Mouse (Mus musculus): ENCODE results near the gene Kdm1b.

Gene Kdm1b

GRCm38 (mm10) chr13:47047996-47048395 lies 4.7 kb downstream of the Kdm1b start:
- in situ Hi-C loops (cut with MboI; ENCODE audit: low pct_unique_long_range_greater_than_20kb in 1 of 2, low sequenced_read_pairs in 2 of 2, unreplicated experiment in 1 of 2) = loop anchor here in 1 of 2 experiments (25.0 kb wide), 1 partner anchor 761 kb away; no protein-coding TSS in a partner anchor

GRCm38 (mm10) chr13:47050009-47050408 lies 6.7 kb downstream of the Kdm1b start:
- in situ Hi-C loops (cut with MboI; ENCODE audit: low pct_unique_long_range_greater_than_20kb in 1 of 2, low sequenced_read_pairs in 2 of 2, unreplicated experiment in 1 of 2) = no loop called here

- in situ Hi-C loops (cut with MboI; ENCODE audit: low pct_unique_long_range_greater_than_20kb in 1 of 2, low sequenced_read_pairs in 2 of 2, unreplicated experiment in 1 of 2) = no loop called here
Measured at GRCm38 (mm10) chr13:47053971-47054370, 10.7 kb downstream of the Kdm1b start.

- in situ Hi-C loops (cut with MboI; ENCODE audit: low pct_unique_long_range_greater_than_20kb in 1 of 2, low sequenced_read_pairs in 2 of 2, unreplicated experiment in 1 of 2) = no loop called here
Measured at GRCm38 (mm10) chr13:47056126-47056525, 12.8 kb downstream of the Kdm1b start.

- in situ Hi-C loops (cut with MboI; ENCODE audit: low pct_unique_long_range_greater_than_20kb in 1 of 2, low sequenced_read_pairs in 2 of 2, unreplicated experiment in 1 of 2) = no loop called here
Measured at GRCm38 (mm10) chr13:47056781-47057180, 13.5 kb downstream of the Kdm1b start.

- in situ Hi-C loops (cut with MboI; ENCODE audit: low pct_unique_long_range_greater_than_20kb in 1 of 2, low sequenced_read_pairs in 2 of 2, unreplicated experiment in 1 of 2) = no loop called here
Measured at GRCm38 (mm10) chr13:47062756-47063155, 19.5 kb downstream of the Kdm1b start.

GRCm38 (mm10) chr13:47063985-47064760 lies 20.9 kb downstream of the Kdm1b start:
- in situ Hi-C loops (cut with MboI; ENCODE audit: low pct_unique_long_range_greater_than_20kb in 1 of 2, low sequenced_read_pairs in 2 of 2, unreplicated experiment in 1 of 2) = no loop called here

- in situ Hi-C loops (cut with MboI; ENCODE audit: low pct_unique_long_range_greater_than_20kb in 1 of 2, low sequenced_read_pairs in 2 of 2, unreplicated experiment in 1 of 2) = no loop called here
Measured at GRCm38 (mm10) chr13:47066516-47066915, 23.2 kb downstream of the Kdm1b start.

GRCm38 (mm10) chr13:47067001-47067400 lies 23.7 kb downstream of the Kdm1b start:
- in situ Hi-C loops (cut with MboI; ENCODE audit: low pct_unique_long_range_greater_than_20kb in 1 of 2, low sequenced_read_pairs in 2 of 2, unreplicated experiment in 1 of 2) = no loop called here

GRCm38 (mm10) chr13:47070329-47071080 lies 27.2 kb downstream of the Kdm1b start:
- in situ Hi-C loops (cut with MboI; ENCODE audit: low pct_unique_long_range_greater_than_20kb in 1 of 2, low sequenced_read_pairs in 2 of 2, unreplicated experiment in 1 of 2) = loop anchor here in 1 of 2 experiments (10.0 kb wide), 1 partner anchor 214 kb away; no protein-coding TSS in a partner anchor

- in situ Hi-C loops (cut with MboI; ENCODE audit: low pct_unique_long_range_greater_than_20kb in 1 of 2, low sequenced_read_pairs in 2 of 2, unreplicated experiment in 1 of 2) = loop anchor here in 1 of 2 experiments (10.0 kb wide), 1 partner anchor 213 kb away; no protein-coding TSS in a partner anchor
Measured at GRCm38 (mm10) chr13:47071871-47072270, 28.6 kb downstream of the Kdm1b start.

GRCm38 (mm10) chr13:47072484-47072883 lies 29.2 kb downstream of the Kdm1b start:
- in situ Hi-C loops (cut with MboI; ENCODE audit: low pct_unique_long_range_greater_than_20kb in 1 of 2, low sequenced_read_pairs in 2 of 2, unreplicated experiment in 1 of 2) = loop anchor here in 1 of 2 experiments (10.0 kb wide), 1 partner anchor 212 kb away; no protein-coding TSS in a partner anchor

- in situ Hi-C loops (cut with MboI; ENCODE audit: low pct_unique_long_range_greater_than_20kb in 1 of 2, low sequenced_read_pairs in 2 of 2, unreplicated experiment in 1 of 2) = loop anchor here in 1 of 2 experiments (10.0 to 25.0 kb wide), 2 partner anchors 209 to 389 kb away; no protein-coding TSS in a partner anchor
Measured at GRCm38 (mm10) chr13:47076156-47076555, 32.9 kb downstream of the Kdm1b start.

GRCm38 (mm10) chr13:47077367-47077766 lies 34.1 kb downstream of the Kdm1b start:
- in situ Hi-C loops (cut with MboI; ENCODE audit: low pct_unique_long_range_greater_than_20kb in 1 of 2, low sequenced_read_pairs in 2 of 2, unreplicated experiment in 1 of 2) = loop anchor here in 1 of 2 experiments (10.0 to 25.0 kb wide), 2 partner anchors 207 to 390 kb away; no protein-coding TSS in a partner anchor

- in situ Hi-C loops (cut with MboI; ENCODE audit: low pct_unique_long_range_greater_than_20kb in 1 of 2, low sequenced_read_pairs in 2 of 2, unreplicated experiment in 1 of 2) = loop anchor here in 1 of 2 experiments (10.0 to 25.0 kb wide), 2 partner anchors 206 to 391 kb away; no protein-coding TSS in a partner anchor
Measured at GRCm38 (mm10) chr13:47078799-47079198, 35.5 kb downstream of the Kdm1b start.

- in situ Hi-C loops (cut with MboI; ENCODE audit: low pct_unique_long_range_greater_than_20kb in 1 of 2, low sequenced_read_pairs in 2 of 2, unreplicated experiment in 1 of 2) = loop anchor here in 1 of 2 experiments (25.0 kb wide), 1 partner anchor 394 kb away; no protein-coding TSS in a partner anchor
Measured at GRCm38 (mm10) chr13:47080905-47081505, 37.7 kb downstream of the Kdm1b start.

GRCm38 (mm10) chr13:47088433-47088832 lies 45.1 kb downstream of the Kdm1b start:
- in situ Hi-C loops (cut with MboI; ENCODE audit: low pct_unique_long_range_greater_than_20kb in 1 of 2, low sequenced_read_pairs in 2 of 2, unreplicated experiment in 1 of 2) = loop anchor here in 1 of 2 experiments (25.0 kb wide), 1 partner anchor 401 kb away; no protein-coding TSS in a partner anchor

GRCm38 (mm10) chr13:47089271-47089670 lies 46.0 kb downstream of the Kdm1b start:
- in situ Hi-C loops (cut with MboI; ENCODE audit: low pct_unique_long_range_greater_than_20kb in 1 of 2, low sequenced_read_pairs in 2 of 2, unreplicated experiment in 1 of 2) = loop anchor here in 1 of 2 experiments (25.0 kb wide), 1 partner anchor 402 kb away; no protein-coding TSS in a partner anchor

Measured in mouse embryonic stem cell (cell line).